Mouse (Mus musculus) G1E-ER4 (cell line): Measurements from ENCODE around the gene Olfr279. TPM values are rescaled to one million over a fixed set of nuclear protein-coding genes. Genes with fewer than 3 reads are reported as not detected.
A peak's percentile ranks its signal among the peaks of the same experiment; 100 is the strongest.

ENCODE experiments used
- GATA1 ChIP-seq: IDR thresholded peaks from one replicate; pipeline ENCODE4 v1.8.0; 2012; ENCODE audit warnings: low read length, inconsistent platforms
- polyA plus RNA-seq: library from polyadenylated mRNA; stranded (reverse); fragments of >175 nt; gene quantifications from 2 replicates; pipeline ENCODE4 v1.2.3, GENCODE M21; 2012

Olfr279 gene
- polyA plus RNA-seq, result not detected in 2 replicates

- no peak for TF ChIP-seq GATA1
Measured at GRCm38 (mm10) chr15:98492102-98492501, at the start of gene Olfr279. TSS of gene Olfr279 (plus strand) at chr15:98492402.

GRCm38 (mm10) chr15:98444561-98444960, 47.6 kb upstream of the Olfr279 start:
- no peak for TF ChIP-seq GATA1

- TF ChIP-seq GATA1, result no peak
Measured at GRCm38 (mm10) chr15:98448521-98448920, 43.7 kb upstream of the Olfr279 start.

- no peak for TF ChIP-seq GATA1
Measured at GRCm38 (mm10) chr15:98452288-98452687, 39.9 kb upstream of the Olfr279 start, which contains the start of gene Olfr281. TSS of gene Olfr281 (plus strand) at chr15:98452588.

- no peak for TF ChIP-seq GATA1
Measured at GRCm38 (mm10) chr15:98469596-98469995, 22.6 kb upstream of the Olfr279 start, which contains the start of gene OR5BS1P. TSS of gene OR5BS1P (plus strand) at chr15:98469896.

- no peak for TF ChIP-seq GATA1
Measured at GRCm38 (mm10) chr15:98471539-98471938, 20.7 kb upstream of the Olfr279 start.

GRCm38 (mm10) chr15:98474958-98475357, 17.2 kb upstream of the Olfr279 start:
- TF ChIP-seq GATA1, result no peak

- no peak for TF ChIP-seq GATA1
Measured at GRCm38 (mm10) chr15:98475382-98475781, 16.8 kb upstream of the Olfr279 start.

- TF ChIP-seq GATA1, result no peak
Measured at GRCm38 (mm10) chr15:98476281-98476680, 15.9 kb upstream of the Olfr279 start.

- no peak for TF ChIP-seq GATA1
Measured at GRCm38 (mm10) chr15:98479568-98480102, 12.6 kb upstream of the Olfr279 start.

GRCm38 (mm10) chr15:98482701-98483100, 9.5 kb upstream of the Olfr279 start, which contains the start of gene Lalba:
TSS of gene Lalba (minus strand) at chr15:98482721.
- no peak for TF ChIP-seq GATA1

GRCm38 (mm10) chr15:98483907-98484886, 8.0 kb upstream of the Olfr279 start:
- no peak for TF ChIP-seq GATA1

- TF ChIP-seq GATA1, result peak; percentile 41
Measured at GRCm38 (mm10) chr15:98486433-98487021, 5.7 kb upstream of the Olfr279 start.

GRCm38 (mm10) chr15:98491332-98491731, 870 bp upstream of the Olfr279 start:
- no peak for TF ChIP-seq GATA1

GRCm38 (mm10) chr15:98497631-98498030, 5.4 kb downstream of the Olfr279 start:
- no peak for TF ChIP-seq GATA1

GRCm38 (mm10) chr15:98503317-98503716, 11.1 kb downstream of the Olfr279 start:
- TF ChIP-seq GATA1, result no peak

GRCm38 (mm10) chr15:98504514-98504913, 12.3 kb downstream of the Olfr279 start:
- no peak for TF ChIP-seq GATA1
